Comparison of ENCODE assay signal across 8 mouse cellular contexts in the genomic region with DNA sequence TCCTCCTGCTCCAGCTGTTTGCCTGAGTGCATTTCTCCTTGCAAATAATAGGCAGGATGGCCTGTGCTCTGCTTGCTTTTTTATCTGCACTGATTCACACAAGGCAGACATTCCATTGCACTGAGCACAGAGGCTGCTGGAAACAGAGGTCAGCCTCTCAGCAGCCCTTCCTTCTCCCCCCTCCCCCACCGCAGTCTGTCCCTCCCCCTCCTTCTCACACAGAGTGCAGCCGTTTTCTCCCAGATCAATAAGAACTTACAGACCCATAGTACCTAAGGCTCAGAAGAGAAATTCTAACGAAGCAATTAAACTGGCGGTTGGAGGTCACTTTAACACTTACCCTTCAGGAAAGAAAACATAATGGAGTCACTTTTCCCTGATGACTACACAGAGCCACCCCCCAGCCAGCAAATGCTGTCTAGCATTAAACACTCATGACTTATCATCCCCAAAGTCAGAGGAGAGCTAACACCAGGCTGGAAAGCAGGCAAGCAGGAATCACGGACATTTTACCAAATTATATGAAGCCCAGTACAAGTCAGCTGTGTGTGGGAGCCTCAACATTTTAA.
DNase-seq lines count a peak whose midpoint lies in the region; ATAC-seq lines count a peak whose summit lies in the region.

No protein-coding gene starts in this region.

- H3K4me1 ChIP-seq in intestine, embryonic 15.5 days (replicated peaks) = peaks cover 11% of the 10 kb centered on the region
- H3K4me1 ChIP-seq in lung, embryonic 16.5 days (replicated peaks; ENCODE audit: control insufficient read depth, insufficient read depth, low read length) = peaks cover 13% of the 10 kb centered on the region
- peaks cover 10% of the 10 kb centered on the region; the same call in 1 of the 2 replicates for H3K4me1 ChIP-seq in stomach, embryonic 15.5 days

- no peaks in the 10 kb centered on the region for H3K36me3 ChIP-seq in intestine, embryonic 15.5 days
- H3K36me3 ChIP-seq in lung, embryonic 16.5 days (ENCODE audit: control insufficient read depth, insufficient read depth, low read length) = no peaks in the 10 kb centered on the region
- H3K36me3 ChIP-seq in stomach, embryonic 15.5 days = no peaks in the 10 kb centered on the region

- ATAC-seq in intestine, embryonic 15.5 days = peak; percentile 96
- peak; percentile 95 for ATAC-seq in lung, embryonic 16.5 days (ENCODE audit: low read depth)
- peak; percentile 89 for ATAC-seq in stomach, embryonic 15.5 days (ENCODE audit: insufficient read depth, low FRiP score, low read depth)

- H3K4me2 ChIP-seq in intestine, embryonic 15.5 days (replicated peaks) = peak overlapping the region; percentile 22; the same call in 1 of the 2 replicates
- H3K4me2 ChIP-seq in lung, embryonic 16.5 days (ENCODE audit: low read depth, low read length) = peak overlapping the region; percentile 35; the same call in 1 of the 2 replicates
- peak overlapping the region; percentile 16; the same call in 1 of the 2 replicates for H3K4me2 ChIP-seq in stomach, embryonic 15.5 days

- no peak overlapping the region for H3K4me3 ChIP-seq in intestine, embryonic 15.5 days (replicated peaks)
- no peak overlapping the region for H3K4me3 ChIP-seq in lung, embryonic 16.5 days (ENCODE audit: low read length)
- H3K4me3 ChIP-seq in stomach, embryonic 15.5 days (replicated peaks) = no peak overlapping the region

- no peak overlapping the region for H3K9ac ChIP-seq in intestine, embryonic 15.5 days
- H3K9ac ChIP-seq in lung, embryonic 16.5 days (ENCODE audit: low read length) = 0 out of 2 replicates have a peak overlapping the region, but pooled peaks have one; percentile 14
- no peak overlapping the region for H3K9ac ChIP-seq in stomach, embryonic 15.5 days

- peak overlapping the region; percentile 67 for H3K27ac ChIP-seq in intestine, embryonic 15.5 days
- peak overlapping the region; percentile 86 for H3K27ac ChIP-seq in lung, embryonic 16.5 days (ENCODE audit: low read length)
- peak overlapping the region; percentile 84 for H3K27ac ChIP-seq in stomach, embryonic 15.5 days

- DNase-seq in urinary bladder, postnatal 36 days (ENCODE audit: low spot score in 2 of 2) = peak; percentile 41
- DNase-seq in urinary bladder, adult 2 months (ENCODE audit: low spot score) = no peak
- peak; percentile 49 for DNase-seq in gastrocnemius, postnatal 25 days
- no peak for DNase-seq in layer of hippocampus, postnatal 10 days (ENCODE audit: low spot score in 2 of 2)
- no peak for DNase-seq in T-cell, adult 2 months (ENCODE audit: low spot score)

- 6% methylated on average over 5 of the region's 5 CpGs for WGBS in intestine, embryonic 15.5 days
- WGBS in lung, embryonic 16.5 days = 8% methylated on average over 5 of the region's 5 CpGs
- WGBS in stomach, embryonic 15.5 days = 4% methylated on average over 5 of the region's 5 CpGs

- H3K27me3 ChIP-seq in intestine, embryonic 15.5 days (replicated peaks) = no peaks in the 10 kb centered on the region
- no peaks in the 10 kb centered on the region for H3K27me3 ChIP-seq in lung, embryonic 16.5 days (ENCODE audit: control insufficient read depth, insufficient read depth, low read depth, low read length)
- no peaks in the 10 kb centered on the region for H3K27me3 ChIP-seq in stomach, embryonic 15.5 days (replicated peaks)

- H3K9me3 ChIP-seq in intestine, embryonic 15.5 days = no peaks in the 10 kb centered on the region
- no peaks in the 10 kb centered on the region for H3K9me3 ChIP-seq in lung, embryonic 16.5 days (ENCODE audit: control insufficient read depth, low read length)
- no peaks in the 10 kb centered on the region for H3K9me3 ChIP-seq in stomach, embryonic 15.5 days

Comparison
In these comparisons a context has a peak if more than half of its experiments do, and no peak if none do; other contexts are left out.
1. DNase-seq: peak in urinary bladder, postnatal 36 days (2 of 2) and gastrocnemius, postnatal 25 days (single experiment); none in urinary bladder, adult 2 months (single experiment), layer of hippocampus, postnatal 10 days (0 of 2) and T-cell, adult 2 months (single experiment).
2. Peak in every context shown above with its lines, with median percentiles within 50 percentile points of each other: ATAC-seq, H3K27ac ChIP-seq and H3K4me2 ChIP-seq.